Mouse (Mus musculus): ENCODE measurements around the gene Slk.

GRCm38 (mm10) chr19:47653173-47653572 lies 73.7 kb downstream of the Slk start:
- TF ChIP-seq POLR2A (IDR thresholded peaks at IDR 0.05; ENCODE audit: insufficient read depth, low read length) (no peak), CTCF (IDR thresholded peaks at IDR 0.05; ENCODE audit: low read depth, low read length) (no peak), EP300 (IDR thresholded peaks at IDR 0.05; ENCODE audit: insufficient read depth, low read depth, low read length) (no peak)

All from ES-Bruce4 (cell line).